In genomic region chr2:129330540-129330939, GRCm38 (mm10) we compare ENCODE assay signal across 16 mouse cellular contexts. TPM values are rescaled to one million over a fixed set of nuclear protein-coding genes. Genes with fewer than 3 reads are reported as not detected.
DNase-seq lines count a peak whose midpoint lies in the region; ATAC-seq lines count a peak whose summit lies in the region.
"Had no signal": no experiment of that assay in that cellular context is flagged by ENCODE, and none has a peak within 500 bp of the region (broad histone marks: within the 10 kb centered on the region; RNA-seq: fewer than 3 reads in every experiment).

No protein-coding gene starts in this region.

- 78% methylated on average over 13 of the region's 13 CpGs for whole genome bisulfite sequencing in embryonic facial prominence, embryonic 14.5 days
- WGBS in embryonic facial prominence, embryonic 10.5 days = 92% methylated on average over 13 of the region's 13 CpGs
- 69% methylated on average over 13 of the region's 13 CpGs for WGBS in lung, embryonic 16.5 days

- H3K27me3 ChIP-seq in embryonic facial prominence, embryonic 14.5 days (replicated peaks; ENCODE audit: control insufficient read depth, insufficient read depth, low read length) = no peaks in the 10 kb centered on the region
- H3K27me3 ChIP-seq in embryonic facial prominence, embryonic 10.5 days (replicated peaks; ENCODE audit: low read depth, poor library complexity, severe bottlenecking) = no peaks in the 10 kb centered on the region
- no peaks in the 10 kb centered on the region for H3K27me3 ChIP-seq in lung, embryonic 16.5 days (ENCODE audit: control insufficient read depth, insufficient read depth, low read depth, low read length)
- H3K27me3 ChIP-seq: limb, embryonic 13.5 days had no signal

- DNase-seq in embryonic facial prominence, embryonic 14.5 days (ENCODE audit: low spot score) = peak; percentile 39
- no peak for DNase-seq in embryonic facial prominence, embryonic 10.5 days (ENCODE audit: low spot score)
- DNase-seq in kidney, postnatal 10 days = peak; percentile 10
- no peak for DNase-seq in kidney, postnatal 25 days
- peak; percentile 50 for DNase-seq in adipocyte (ENCODE audit: low spot score)
- no peak for DNase-seq in left cerebral cortex, adult 8-10 months (ENCODE audit: low spot score in 2 of 2)
- no peak for DNase-seq in frontal cortex, postnatal 14 days (ENCODE audit: low spot score in 2 of 2)
- DNase-seq: kidney, adult 18-20 months; layer of hippocampus, postnatal 36 days; midbrain, embryonic 14.5 days; right cerebral cortex, postnatal 25 days; thymus, postnatal 36 days had no signal

- no peaks in the 10 kb centered on the region for H3K36me3 ChIP-seq in embryonic facial prominence, embryonic 14.5 days (ENCODE audit: control insufficient read depth, insufficient read depth, low read length)
- H3K36me3 ChIP-seq in embryonic facial prominence, embryonic 10.5 days (replicated peaks) = no peaks in the 10 kb centered on the region
- no peaks in the 10 kb centered on the region for H3K36me3 ChIP-seq in lung, embryonic 16.5 days (ENCODE audit: control insufficient read depth, insufficient read depth, low read length)
- H3K36me3 ChIP-seq: hindbrain, embryonic 10.5 days; limb, embryonic 13.5 days had no signal

- no peak for ATAC-seq in embryonic facial prominence, embryonic 14.5 days (ENCODE audit: low read depth)
- no peak for ATAC-seq in lung, embryonic 16.5 days (ENCODE audit: low read depth)

- no peak overlapping the region for H3K27ac ChIP-seq in embryonic facial prominence, embryonic 14.5 days (replicated peaks; ENCODE audit: low read depth, low read length)
- H3K27ac ChIP-seq in embryonic facial prominence, embryonic 10.5 days (replicated peaks) = no peak overlapping the region
- H3K27ac ChIP-seq in lung, embryonic 16.5 days (ENCODE audit: low read length) = peak overlapping the region; percentile 51
- H3K27ac ChIP-seq: hindbrain, embryonic 10.5 days; limb, embryonic 13.5 days had no signal

- H3K4me1 ChIP-seq in embryonic facial prominence, embryonic 14.5 days (ENCODE audit: control insufficient read depth, insufficient read depth, low read length) = no peaks in the 10 kb centered on the region
- H3K4me1 ChIP-seq in embryonic facial prominence, embryonic 10.5 days = 0 out of 2 replicates have a peak, but pooled peaks cover 5% of the 10 kb centered on the region
- no peaks in the 10 kb centered on the region for H3K4me1 ChIP-seq in lung, embryonic 16.5 days (replicated peaks; ENCODE audit: control insufficient read depth, insufficient read depth, low read length)
- H3K4me1 ChIP-seq: hindbrain, embryonic 10.5 days had no signal

- H3K4me2 ChIP-seq in embryonic facial prominence, embryonic 14.5 days (ENCODE audit: low read depth, low read length) = no peak overlapping the region
- no peak overlapping the region; the same call in 1 of the 2 replicates for H3K4me2 ChIP-seq in lung, embryonic 16.5 days (ENCODE audit: low read depth, low read length)
- H3K4me2 ChIP-seq: limb, embryonic 13.5 days had no signal

- H3K9me3 ChIP-seq in embryonic facial prominence, embryonic 14.5 days (ENCODE audit: control insufficient read depth, low read length) = no peaks in the 10 kb centered on the region
- no peaks in the 10 kb centered on the region; the same call in 1 of the 2 replicates for H3K9me3 ChIP-seq in embryonic facial prominence, embryonic 10.5 days
- no peaks in the 10 kb centered on the region; the same call in 1 of the 2 replicates for H3K9me3 ChIP-seq in lung, embryonic 16.5 days (ENCODE audit: control insufficient read depth, low read length)
- H3K9me3 ChIP-seq: hindbrain, embryonic 10.5 days had no signal

- no peak overlapping the region for H3K9ac ChIP-seq in embryonic facial prominence, embryonic 14.5 days (ENCODE audit: low read depth, low read length)
- H3K9ac ChIP-seq in lung, embryonic 16.5 days (ENCODE audit: low read length) = no peak overlapping the region
- H3K9ac ChIP-seq: limb, embryonic 13.5 days had no signal

- H3K4me3 ChIP-seq in embryonic facial prominence, embryonic 14.5 days (ENCODE audit: low read depth, low read length) = no peak overlapping the region
- H3K4me3 ChIP-seq in embryonic facial prominence, embryonic 10.5 days = no peak overlapping the region
- H3K4me3 ChIP-seq in lung, embryonic 16.5 days (ENCODE audit: low read length) = no peak overlapping the region
- H3K4me3 ChIP-seq: hindbrain, embryonic 10.5 days; limb, embryonic 13.5 days had no signal

RNA-seq across cellular contexts. Expression of gene Il1a, which starts 20.8 kb away (rescaled TPM):
- 0.21 TPM in 1 of 2 replicates, not detected in the other for polyA plus RNA-seq in embryonic facial prominence, embryonic 14.5 days (2014; fragmentation: Nextera tagmentation; extraction: Ambion mirVana)
- polyA plus RNA-seq in embryonic facial prominence, embryonic 10.5 days (2016; fragmentation: Nextera tagmentation; extraction: Ambion mirVana) = not detected in 2 replicates
- polyA plus RNA-seq in lung, embryonic 16.5 days (2015; fragmentation: Nextera tagmentation; extraction: Ambion mirVana) = not detected in 2 replicates
- 1 to 10 TPM in 2 of 4 experiments, under 1 TPM in 2; 0.70 to 1.0 (median 0.87) TPM for total RNA-seq in left cerebral cortex, adult 8-10 months (2022)
- total RNA-seq: MEL had no signal
- polyA plus RNA-seq: hindbrain, embryonic 10.5 days had no signal

RNA-seq across cellular contexts. Expression of gene Ckap2l, which starts 33.5 kb away (rescaled TPM):
- polyA plus RNA-seq in embryonic facial prominence, embryonic 14.5 days (2014; fragmentation: Nextera tagmentation; extraction: Ambion mirVana) = 47.6 and 53.0 TPM in 2 replicates
- polyA plus RNA-seq in embryonic facial prominence, embryonic 10.5 days (2016; fragmentation: Nextera tagmentation; extraction: Ambion mirVana) = 63.1 and 65.4 TPM in 2 replicates
- 50.8 and 64.0 TPM in 2 replicates for polyA plus RNA-seq in lung, embryonic 16.5 days (2015; fragmentation: Nextera tagmentation; extraction: Ambion mirVana)
- total RNA-seq in left cerebral cortex, adult 8-10 months (2022) = under 1 TPM; 0.63 to 0.78 (median 0.76) TPM

RNA-seq across cellular contexts. Expression of gene Il1b, which starts 40.4 kb away (rescaled TPM):
- 0.29 TPM in 1 of 2 replicates, not detected in the other for polyA plus RNA-seq in embryonic facial prominence, embryonic 14.5 days (2014; fragmentation: Nextera tagmentation; extraction: Ambion mirVana)
- not detected in 2 replicates for polyA plus RNA-seq in embryonic facial prominence, embryonic 10.5 days (2016; fragmentation: Nextera tagmentation; extraction: Ambion mirVana)
- polyA plus RNA-seq in lung, embryonic 16.5 days (2015; fragmentation: Nextera tagmentation; extraction: Ambion mirVana) = not detected in 2 replicates
- under 1 TPM; 0.36 to 0.81 (median 0.56) TPM for total RNA-seq in left cerebral cortex, adult 8-10 months (2022)
- total RNA-seq: layer of hippocampus, postnatal 36 days had no signal
- polyA plus RNA-seq: hindbrain, embryonic 10.5 days; midbrain, embryonic 14.5 days had no signal

Comparison
In these comparisons a context has a peak if more than half of its experiments do, and no peak if none do; other contexts are left out.
1. DNase-seq: peak in embryonic facial prominence, embryonic 14.5 days (single experiment), kidney, postnatal 10 days (single experiment) and adipocyte (single experiment); none in embryonic facial prominence, embryonic 10.5 days (single experiment), kidney, postnatal 25 days (0 of 2), left cerebral cortex, adult 8-10 months (0 of 2) and frontal cortex, postnatal 14 days (0 of 2).